Mouse (Mus musculus): ENCODE results near the gene Cryba1. TPM values are rescaled to one million over a fixed set of nuclear protein-coding genes. Genes with fewer than 3 reads are reported as not detected.
"Not testable (repeated sequence)": the region's sequence is repeated elsewhere in the genome, so short reads cannot be mapped to it uniquely, and the experiment has no call there.

Cryba1 gene
- 0.16 TPM in 1 of 2 replicates, not detected in the other for polyA plus RNA-seq (2012; rRNA removed)

- no peak for DNase-seq (ENCODE audit: extremely low spot score in 1 of 2, low spot score in 1 of 2)
Measured at GRCm38 (mm10) chr11:77725183-77725582, at the start of gene Cryba1. Gene Cryba1 (minus strand): TSS chr11:77725283.

DNA sequence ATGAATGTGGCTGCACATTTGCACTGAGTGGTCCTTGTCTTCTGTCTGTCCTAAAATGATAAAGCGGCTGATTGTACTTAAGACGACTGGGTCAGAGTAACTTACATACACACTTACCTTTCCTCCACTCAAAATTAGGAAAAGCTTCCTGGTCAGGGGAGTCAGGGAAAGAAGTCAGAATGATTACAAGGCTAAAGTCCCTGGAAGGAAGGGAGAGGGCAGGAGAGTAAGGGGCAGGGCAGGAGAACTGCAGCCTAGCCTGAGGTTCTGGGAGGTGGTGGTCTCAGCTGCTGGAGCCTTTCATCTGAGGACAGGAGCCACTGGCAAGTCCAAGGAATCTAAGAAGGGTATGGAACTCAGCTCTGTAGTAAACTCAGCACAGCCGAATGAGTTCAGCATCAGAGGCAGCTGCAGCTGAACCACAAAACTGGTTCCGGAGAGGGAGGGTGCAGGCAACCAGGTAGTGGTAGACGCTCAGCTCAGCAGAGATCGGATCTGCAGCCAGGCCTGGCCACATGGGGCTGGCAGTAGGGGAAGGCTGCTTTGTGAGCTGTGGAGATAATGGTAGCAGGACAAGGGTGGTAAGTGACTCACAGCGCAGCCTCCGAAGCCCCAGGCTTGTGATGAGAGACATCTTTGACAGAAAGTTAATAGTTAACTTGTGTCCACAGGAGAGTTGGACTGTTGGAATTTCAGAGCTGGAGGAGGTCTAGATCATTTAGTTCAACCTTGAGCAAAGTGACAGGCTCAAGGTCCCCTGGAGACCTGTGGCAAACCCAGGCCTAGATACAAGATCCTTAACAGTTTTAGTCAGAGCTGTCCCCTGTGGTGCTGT lies 47.0 kb upstream of the Cryba1 start:
- DNase-seq (ENCODE audit: extremely low spot score in 1 of 2, low spot score in 1 of 2), result no peak

DNA sequence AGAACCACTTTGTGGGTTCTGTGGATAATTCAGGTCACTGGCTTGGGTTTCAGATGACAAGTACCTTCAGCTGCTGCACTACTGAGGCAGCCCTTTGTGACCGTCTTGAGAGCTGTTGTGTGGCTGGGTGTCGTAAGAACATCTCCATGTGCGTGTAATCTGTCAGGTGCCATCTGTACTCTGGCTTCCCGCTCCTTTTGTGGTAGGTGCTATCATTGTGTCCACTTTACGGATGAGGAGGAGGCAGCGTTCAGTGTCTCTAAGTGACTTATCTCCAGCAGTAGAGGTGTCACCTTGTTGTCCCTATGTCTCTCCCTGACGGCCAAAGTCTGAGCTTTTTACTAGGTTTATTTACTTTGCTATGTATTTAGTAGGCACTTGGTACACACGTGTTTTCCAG lies 45.3 kb upstream of the Cryba1 start:
- DNase-seq (ENCODE audit: extremely low spot score in 1 of 2, low spot score in 1 of 2), result no peak

DNA sequence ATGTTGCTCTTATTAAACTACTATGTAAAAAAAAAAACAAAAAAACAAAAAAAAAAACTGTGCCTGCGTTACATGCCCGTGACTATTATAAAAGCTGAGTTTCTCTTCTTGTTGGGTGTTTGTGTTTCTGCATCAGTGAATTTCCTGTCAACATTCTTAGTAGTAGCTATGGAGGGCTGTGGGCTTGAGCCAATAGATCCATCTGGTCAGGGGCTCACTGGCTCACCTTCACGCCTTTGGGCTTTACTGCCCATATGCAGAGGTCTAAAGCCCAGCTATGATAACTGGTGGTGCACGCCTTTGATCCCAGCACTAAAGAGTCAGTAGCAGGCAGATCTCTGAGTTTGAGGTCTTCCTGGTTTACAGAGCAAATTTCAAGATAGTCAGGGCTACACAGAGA lies 44.4 kb upstream of the Cryba1 start:
- no peak for DNase-seq (ENCODE audit: extremely low spot score in 1 of 2, low spot score in 1 of 2)

- DNase-seq (ENCODE audit: extremely low spot score in 1 of 2, low spot score in 1 of 2), result peak in 1 of 2 experiments; percentile 69
Measured at GRCm38 (mm10) chr11:77766351-77767001, 41.4 kb upstream of the Cryba1 start.

DNA sequence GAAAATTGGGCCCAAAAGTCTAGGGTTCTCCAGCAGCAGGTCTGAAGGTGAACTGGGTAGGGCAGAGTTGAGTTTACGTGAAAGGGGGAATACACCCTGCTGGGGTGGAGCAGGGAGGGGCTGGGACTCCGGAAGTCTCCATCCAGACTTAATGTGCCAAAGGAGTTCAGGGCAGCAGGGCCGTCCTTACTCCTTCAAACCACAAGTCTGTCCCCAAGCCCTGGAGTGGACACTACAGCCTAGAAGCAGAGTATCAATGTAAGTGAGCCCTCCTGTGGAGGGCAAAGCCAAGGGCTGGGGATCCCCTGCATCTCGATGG lies 40.3 kb upstream of the Cryba1 start:
- DNase-seq (ENCODE audit: extremely low spot score in 1 of 2, low spot score in 1 of 2), result no peak

GRCm38 (mm10) chr11:77764694-77765458 lies 39.8 kb upstream of the Cryba1 start:
- DNase-seq (ENCODE audit: extremely low spot score in 1 of 2, low spot score in 1 of 2), result peak in 1 of 2 experiments; percentile 73

DNA sequence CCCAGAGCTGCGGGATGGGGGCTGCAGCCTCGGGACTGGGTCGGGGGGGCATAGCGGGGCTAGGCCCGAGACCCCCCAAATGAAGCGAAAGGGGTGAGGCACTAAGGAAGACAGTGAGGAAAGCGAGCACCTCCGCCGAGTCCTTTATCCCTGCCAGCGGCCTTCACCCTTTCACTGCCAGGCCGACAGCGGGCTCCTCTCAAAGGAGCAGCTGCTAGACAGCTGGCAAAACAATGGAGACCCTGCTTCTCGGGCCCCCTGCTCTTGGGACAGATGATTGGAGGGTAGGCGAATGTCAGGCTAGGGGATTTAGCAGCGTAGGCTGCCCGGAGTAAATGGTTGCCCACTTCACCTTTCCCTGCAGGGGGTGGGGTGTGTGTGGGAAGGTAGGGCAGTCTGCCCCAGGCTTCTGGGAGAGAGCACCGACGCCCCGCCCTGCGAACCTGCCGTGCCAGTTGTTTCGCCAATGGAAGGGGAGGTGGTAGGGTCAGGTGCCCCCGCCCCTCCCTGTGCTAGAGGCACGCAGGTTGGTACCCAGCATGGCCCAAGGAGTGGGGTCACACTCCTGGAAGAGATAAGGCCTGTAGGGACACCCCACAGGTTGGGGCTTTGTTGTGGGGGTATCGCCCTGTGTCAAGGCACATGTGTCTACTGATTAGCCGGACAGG lies 38.7 kb upstream of the Cryba1 start:
- DNase-seq (ENCODE audit: extremely low spot score in 1 of 2, low spot score in 1 of 2), result peak in 1 of 2 experiments; percentile 32

GRCm38 (mm10) chr11:77762783-77763672 lies 37.9 kb upstream of the Cryba1 start, which contains the start of gene Myo18a:
Gene Myo18a (plus strand): TSS chr11:77763246.
- peak in 1 of 2 experiments; percentile 82 for DNase-seq (ENCODE audit: extremely low spot score in 1 of 2, low spot score in 1 of 2)

DNA sequence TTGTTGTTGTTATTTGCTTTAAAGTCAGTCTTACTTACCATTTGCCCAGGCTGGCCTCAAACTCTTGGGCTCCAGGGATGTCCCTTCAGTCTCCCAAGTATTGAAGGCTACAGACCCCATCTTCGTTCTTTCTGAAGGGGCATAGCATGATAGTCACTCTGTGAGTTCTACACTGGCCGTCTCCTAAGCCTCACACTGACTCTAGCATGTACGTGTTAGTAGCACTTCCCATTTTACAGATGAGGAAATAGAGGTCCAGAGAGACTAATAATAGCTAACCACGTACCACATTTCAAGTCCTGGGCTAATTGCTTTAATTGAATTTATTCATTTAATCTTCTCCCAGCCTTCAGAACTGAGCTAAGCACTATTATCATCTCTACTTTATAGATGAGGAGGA lies 34.9 kb upstream of the Cryba1 start:
- DNase-seq (ENCODE audit: extremely low spot score in 1 of 2, low spot score in 1 of 2), result no peak

DNA sequence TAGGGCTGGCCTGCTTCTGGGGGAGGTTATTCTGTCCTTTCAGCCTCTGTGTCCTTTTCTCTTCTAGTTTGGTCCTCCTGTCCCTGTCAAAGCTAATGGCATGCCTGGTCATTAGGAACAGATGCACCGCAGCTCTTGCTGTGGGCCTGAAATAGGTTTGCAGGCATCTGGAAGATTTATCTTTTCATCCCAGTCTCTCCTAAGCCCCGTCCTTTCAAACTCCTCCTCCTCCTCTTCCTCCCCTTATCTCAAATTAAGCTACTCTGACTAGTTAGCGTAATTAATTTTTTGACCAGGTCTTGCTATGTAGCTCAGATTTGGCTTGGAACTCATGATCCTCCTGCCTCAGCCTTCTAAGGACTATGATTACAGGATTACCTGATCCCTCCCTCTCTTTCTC lies 28.4 kb upstream of the Cryba1 start:
- DNase-seq (ENCODE audit: extremely low spot score in 1 of 2, low spot score in 1 of 2), result no peak

GRCm38 (mm10) chr11:77752525-77752924 lies 27.4 kb upstream of the Cryba1 start:
- DNase-seq (ENCODE audit: extremely low spot score in 1 of 2, low spot score in 1 of 2), result no peak

DNA sequence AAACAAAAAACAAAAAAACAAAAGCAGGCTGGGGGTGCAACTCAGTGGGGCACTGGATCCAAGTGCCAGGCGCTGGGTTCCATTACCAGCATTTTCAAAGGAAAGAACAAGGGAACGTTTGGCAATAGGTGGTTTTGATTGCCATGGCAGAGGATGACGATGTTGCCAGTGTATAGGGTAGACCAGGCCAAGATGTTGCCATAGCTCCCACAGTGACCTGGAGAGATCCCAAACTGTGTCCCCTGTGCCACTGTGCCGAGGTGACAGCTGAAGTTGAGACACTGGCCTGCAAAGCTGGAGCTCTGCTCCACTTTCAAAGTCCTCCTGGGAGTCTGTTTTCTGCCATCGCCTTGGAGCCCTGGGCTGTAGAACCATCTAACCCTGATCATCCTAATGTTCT lies 23.9 kb upstream of the Cryba1 start:
- no peak for DNase-seq (ENCODE audit: extremely low spot score in 1 of 2, low spot score in 1 of 2)

DNA sequence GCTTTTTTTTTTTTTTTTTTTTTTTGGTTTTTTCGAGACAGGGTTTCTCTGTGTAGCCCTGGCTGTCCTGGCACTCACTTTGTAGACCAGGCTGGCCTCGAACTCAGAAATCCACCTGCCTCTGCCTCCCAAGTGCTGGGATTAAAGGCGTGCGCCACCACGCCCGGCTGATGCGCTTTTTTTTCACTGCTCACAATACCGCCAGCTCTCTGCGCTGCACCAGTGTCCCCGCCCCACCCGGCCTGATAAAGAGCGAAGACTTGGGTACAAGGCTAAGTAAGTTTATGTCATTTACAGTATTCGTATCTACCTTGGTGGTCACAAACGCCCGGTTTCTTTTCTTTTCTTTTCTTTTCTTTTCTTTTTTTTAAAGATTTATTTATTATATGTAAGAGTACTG lies 22.0 kb upstream of the Cryba1 start:
- DNase-seq (ENCODE audit: extremely low spot score in 1 of 2, low spot score in 1 of 2), result not testable (repeated sequence)

DNA sequence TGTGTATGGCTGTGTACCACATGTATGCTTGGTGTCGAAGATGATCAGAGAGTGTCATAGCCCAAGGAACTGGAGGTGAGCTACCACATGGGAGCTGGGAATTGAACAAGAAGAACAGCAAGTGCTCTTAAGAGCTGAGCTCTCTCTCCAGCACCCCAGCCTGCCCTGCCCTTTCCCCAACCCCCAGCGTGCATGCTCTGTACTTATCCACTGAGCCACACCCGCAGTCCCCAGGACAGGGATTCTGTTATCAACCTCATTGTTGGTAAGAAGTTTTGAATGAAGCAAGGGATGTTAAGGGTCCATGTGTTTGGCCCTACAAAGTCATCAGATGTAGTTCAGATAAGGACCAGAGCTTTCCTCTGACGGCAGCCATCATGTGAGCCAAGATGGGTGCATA lies 21.6 kb upstream of the Cryba1 start:
- no peak for DNase-seq (ENCODE audit: extremely low spot score in 1 of 2, low spot score in 1 of 2)

GRCm38 (mm10) chr11:77743966-77744365 lies 18.9 kb upstream of the Cryba1 start:
- peak in 1 of 2 experiments; percentile 28 for DNase-seq (ENCODE audit: extremely low spot score in 1 of 2, low spot score in 1 of 2)

- no peak for DNase-seq (ENCODE audit: extremely low spot score in 1 of 2, low spot score in 1 of 2)
Measured at GRCm38 (mm10) chr11:77738555-77738954, 13.5 kb upstream of the Cryba1 start.

GRCm38 (mm10) chr11:77737289-77737688 lies 12.2 kb upstream of the Cryba1 start:
- DNase-seq (ENCODE audit: extremely low spot score in 1 of 2, low spot score in 1 of 2), result peak; percentile 56 to 94

DNA sequence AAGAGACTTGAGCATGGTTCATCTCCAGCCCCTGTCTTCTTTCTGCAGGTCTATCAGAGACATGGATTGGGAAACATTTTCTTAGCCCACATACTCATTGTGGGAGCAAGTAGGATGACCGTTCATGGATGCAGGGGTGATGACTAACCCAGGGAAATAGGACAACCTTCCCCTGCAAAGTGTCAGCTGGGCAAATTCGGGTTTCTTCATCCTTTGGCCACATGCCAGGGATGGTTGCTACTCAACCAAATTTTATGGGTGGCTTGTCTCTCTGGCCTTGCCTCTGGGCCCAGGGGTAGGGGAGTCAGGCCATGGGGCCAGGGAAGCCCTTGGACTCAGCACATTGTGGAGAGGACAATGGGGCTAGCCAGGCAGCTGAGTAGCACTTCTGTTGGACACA lies 3.5 kb upstream of the Cryba1 start:
- no peak for DNase-seq (ENCODE audit: extremely low spot score in 1 of 2, low spot score in 1 of 2)

DNA sequence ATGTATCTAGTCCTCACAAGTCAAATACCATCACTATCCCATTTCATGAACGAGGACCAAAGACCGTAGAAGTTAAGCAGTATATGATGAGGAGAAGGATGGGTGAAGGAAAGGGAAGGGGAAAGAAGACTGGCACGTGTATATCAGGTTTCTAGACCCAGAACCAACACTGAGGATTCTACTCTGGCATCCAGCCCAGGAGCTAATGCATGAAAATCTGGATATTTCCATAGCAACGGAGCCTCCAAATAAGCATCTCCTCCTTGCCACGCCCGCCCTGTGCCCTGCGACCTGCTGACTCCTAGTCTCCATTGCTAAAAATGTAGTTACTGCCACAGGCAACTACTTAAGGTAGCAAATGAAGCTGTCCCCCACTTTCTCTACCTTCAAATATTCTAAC lies 317 bp downstream of the Cryba1 start:
- peak in 1 of 2 experiments; percentile 15 for DNase-seq (ENCODE audit: extremely low spot score in 1 of 2, low spot score in 1 of 2)

Measured in frontal cortex, adult 2 months (tissue).